Mouse (Mus musculus) megakaryocyte, adult 5-6 weeks (primary cell): ENCODE data around the gene Ceacam14. TPM values are rescaled to one million over a fixed set of nuclear protein-coding genes. Genes with fewer than 3 reads are reported as not detected.

Source experiments
- ATAC-seq: 2 replicates; pipeline ENCODE4 v1.8.0; 2016; ENCODE audit warnings: mild to moderate bottlenecking, inconsistent platforms; ENCODE audit not compliant: poor library complexity, severe bottlenecking
- total RNA-seq, 2 experiments: library from RNA; stranded (forward) in 1 of 2; stranded (reverse) in 1 of 2; fragments of 153-499, 151-499 nt in 1 of 2; fragments of 221-1000, 200-1000 nt in 1 of 2; gene quantifications; 2 replicates each; pipeline versions ENCODE4 v1.2.3 to v1.2.4; 2015 to 2017

Ceacam14 gene
- total RNA-seq (2015) = not detected in 2 replicates
- total RNA-seq (2017) = not detected in 2 replicates

DNA sequence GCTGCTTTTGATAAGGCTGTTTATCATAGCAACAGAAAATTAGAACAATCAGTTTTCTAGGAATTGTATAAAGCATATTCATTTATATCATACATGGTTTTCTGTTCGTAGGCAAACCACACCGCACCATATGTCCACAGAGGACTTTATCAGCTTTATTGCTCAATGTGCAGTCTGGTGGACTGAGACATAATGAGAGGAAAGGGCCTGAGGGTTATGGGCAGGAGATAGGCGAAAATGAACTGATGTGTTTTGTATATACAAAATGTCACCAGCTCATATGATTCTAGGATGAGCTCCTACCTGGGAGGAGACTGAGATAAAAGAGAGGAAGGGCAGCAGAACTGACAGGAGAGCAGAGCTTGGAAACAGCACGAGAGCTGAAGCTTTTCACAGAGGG, at the start of gene Ceacam14:
Gene Ceacam14, plus strand, starts transcription at position 301 of the 400 bp plus-strand sequence.
- no peak for ATAC-seq

Other genes starting within 250 kb of the Ceacam14 start
- gene Ceacam5, start 99.4 kb upstream of the Ceacam14 start, total RNA-seq (2015) = not detected in 2 replicates
- gene Ceacam5, start 99.4 kb upstream of the Ceacam14 start, total RNA-seq (2017) = not detected in 2 replicates
- gene Gm5155, start 59.1 kb downstream of the Ceacam14 start, total RNA-seq (2015) = not detected in 2 replicates
- gene Gm5155, start 59.1 kb downstream of the Ceacam14 start, total RNA-seq (2017) = not detected in 2 replicates
- gene Ceacam11, start 159.5 kb downstream of the Ceacam14 start, total RNA-seq (2015) = not detected in 2 replicates
- gene Ceacam11, start 159.5 kb downstream of the Ceacam14 start, total RNA-seq (2017) = not detected in 2 replicates
- gene Ceacam13, start 197.3 kb downstream of the Ceacam14 start, total RNA-seq (2015) = not detected in 2 replicates
- not detected in 2 replicates for gene Ceacam13, start 197.3 kb downstream of the Ceacam14 start, total RNA-seq (2017)